Mouse (Mus musculus): ENCODE results near the gene Galm.

Gene Galm

DNA sequence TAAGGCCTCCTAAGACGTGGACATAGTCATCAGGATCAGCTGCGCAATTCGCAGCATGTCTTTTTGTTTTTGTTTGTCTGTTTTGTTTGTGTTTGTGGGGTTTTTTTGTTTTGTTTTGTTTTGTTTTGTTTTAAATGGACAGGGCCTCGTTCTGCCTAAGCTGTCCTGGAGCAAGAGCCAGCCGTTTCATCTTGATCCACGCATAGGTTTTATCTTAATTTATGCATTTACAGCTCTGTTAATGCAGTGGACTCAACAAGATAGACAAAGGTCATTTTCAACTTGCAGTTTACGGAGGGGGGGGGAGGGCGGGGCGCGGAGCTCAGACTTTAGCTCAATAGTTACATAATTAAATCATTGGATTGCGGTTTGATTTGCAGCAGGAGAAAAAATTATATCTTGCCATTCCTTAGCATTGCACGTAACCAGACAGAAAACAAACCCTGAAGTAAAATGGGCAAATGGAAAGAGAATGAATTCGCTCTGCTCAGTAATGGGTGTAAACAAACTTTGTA, 1.3 kb downstream of the Galm start:
- DNase-seq (ENCODE audit: low read depth, low spot score), result no peak

DNA sequence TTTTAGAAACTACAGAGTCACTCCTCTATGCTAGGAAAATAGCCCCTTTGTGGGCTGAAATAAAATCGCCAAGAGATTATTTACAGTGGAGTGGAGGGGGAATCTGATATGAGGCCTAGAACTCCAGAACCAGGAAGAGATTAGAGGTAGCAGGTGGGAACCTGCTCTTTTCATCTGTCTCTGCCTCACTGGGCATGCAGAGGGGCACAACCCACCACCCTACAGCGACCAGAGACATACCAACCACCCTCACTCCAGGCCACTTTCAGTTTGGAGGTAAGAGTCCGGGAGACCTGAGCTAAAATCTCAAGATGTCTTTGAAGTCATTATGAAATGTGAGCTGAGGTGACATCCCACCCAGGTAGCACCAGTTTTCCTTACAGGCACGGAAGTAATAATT, 2.1 kb downstream of the Galm start:
- DNase-seq (ENCODE audit: low read depth, low spot score), result no peak

DNA sequence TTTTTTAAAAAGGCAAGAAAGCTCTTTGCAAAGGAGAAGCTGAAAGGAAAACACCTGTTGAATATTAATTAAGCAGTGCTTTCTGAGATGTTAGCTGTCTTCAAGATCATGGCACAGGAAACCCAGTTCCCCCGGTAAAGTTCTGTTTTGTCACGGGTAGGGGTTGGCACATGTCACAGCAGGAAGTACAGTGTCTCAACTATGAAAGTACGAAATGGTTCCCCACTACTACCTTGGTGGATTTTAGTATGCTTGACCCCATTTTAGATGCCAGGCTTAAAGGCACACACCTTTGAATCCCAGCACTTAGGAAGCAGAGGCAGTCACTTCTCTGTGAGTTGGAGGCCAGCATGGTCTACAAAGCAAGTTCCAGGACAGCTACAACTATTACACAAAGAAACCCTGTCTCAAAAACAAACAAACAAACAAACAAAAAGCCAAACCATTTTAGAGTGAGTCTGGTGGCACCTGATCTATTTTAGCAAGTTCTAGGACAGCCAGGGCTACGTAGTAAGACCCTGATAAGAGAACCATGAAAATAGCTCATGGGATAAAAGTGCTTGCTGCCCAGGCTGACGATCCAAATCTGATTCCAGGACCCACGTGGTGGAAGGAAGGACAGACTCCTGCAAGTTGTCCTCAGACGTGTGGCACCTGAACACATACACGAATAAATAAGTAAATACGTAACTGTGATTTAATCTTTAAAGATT, 3.6 kb downstream of the Galm start:
- peak; percentile 85 for DNase-seq (ENCODE audit: low read depth, low spot score)

DNA sequence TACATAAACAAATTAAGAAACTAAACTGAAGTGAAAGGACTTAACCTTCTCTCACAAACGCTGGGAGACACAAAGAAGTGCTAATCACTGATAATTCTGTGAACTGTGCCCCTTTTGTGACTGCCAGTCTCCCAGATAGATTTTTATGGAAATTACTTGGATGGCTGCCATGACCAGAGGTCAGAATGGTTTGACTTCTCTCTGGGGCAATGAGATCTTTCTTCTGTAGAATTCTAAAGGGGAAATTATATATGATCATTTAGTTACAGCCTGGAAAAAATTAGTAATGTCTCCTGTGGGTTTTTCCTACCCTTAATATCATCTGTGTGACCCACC, 4.1 kb downstream of the Galm start:
- DNase-seq (ENCODE audit: low read depth, low spot score), result peak; percentile 40

DNA sequence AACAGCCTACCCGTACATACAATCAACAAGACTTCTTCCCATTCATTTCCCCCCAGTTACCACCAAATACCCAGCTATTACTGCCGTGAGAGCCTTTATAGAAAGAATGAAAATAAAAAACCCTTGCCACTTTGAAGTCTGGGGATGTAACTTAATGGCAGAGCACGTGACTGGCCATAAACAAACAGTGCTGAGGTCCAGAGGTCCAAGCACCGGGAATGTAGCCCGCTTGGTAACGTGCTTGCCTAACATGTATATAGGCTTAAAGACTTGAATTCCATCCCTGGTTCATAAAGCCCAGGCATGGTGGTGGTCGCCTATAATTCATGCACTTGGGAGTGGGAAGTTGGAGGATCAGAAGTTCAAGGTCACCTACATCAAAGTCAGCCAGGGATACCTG, 4.6 kb downstream of the Galm start:
- DNase-seq (ENCODE audit: low read depth, low spot score), result no peak

DNA sequence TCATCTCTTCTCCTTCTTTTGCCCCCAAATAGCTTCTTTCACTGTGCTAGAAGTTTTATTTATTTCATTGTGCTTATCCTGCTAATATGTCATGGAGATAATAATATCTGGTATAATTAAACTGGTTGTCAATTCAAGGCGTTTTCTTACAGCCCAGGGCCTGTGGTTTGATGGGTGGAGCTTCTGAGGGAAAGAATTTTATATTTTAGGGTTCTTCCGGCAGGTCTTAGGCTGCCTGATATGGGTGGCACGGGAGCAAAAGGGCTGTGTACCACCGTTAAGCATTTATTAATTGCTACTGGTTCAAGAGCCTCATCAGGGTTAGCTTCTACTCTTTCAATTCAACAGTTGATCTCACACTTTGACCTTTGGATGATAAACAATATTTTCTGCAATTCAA, 5.2 kb downstream of the Galm start:
- DNase-seq (ENCODE audit: low read depth, low spot score), result peak; percentile 60

DNA sequence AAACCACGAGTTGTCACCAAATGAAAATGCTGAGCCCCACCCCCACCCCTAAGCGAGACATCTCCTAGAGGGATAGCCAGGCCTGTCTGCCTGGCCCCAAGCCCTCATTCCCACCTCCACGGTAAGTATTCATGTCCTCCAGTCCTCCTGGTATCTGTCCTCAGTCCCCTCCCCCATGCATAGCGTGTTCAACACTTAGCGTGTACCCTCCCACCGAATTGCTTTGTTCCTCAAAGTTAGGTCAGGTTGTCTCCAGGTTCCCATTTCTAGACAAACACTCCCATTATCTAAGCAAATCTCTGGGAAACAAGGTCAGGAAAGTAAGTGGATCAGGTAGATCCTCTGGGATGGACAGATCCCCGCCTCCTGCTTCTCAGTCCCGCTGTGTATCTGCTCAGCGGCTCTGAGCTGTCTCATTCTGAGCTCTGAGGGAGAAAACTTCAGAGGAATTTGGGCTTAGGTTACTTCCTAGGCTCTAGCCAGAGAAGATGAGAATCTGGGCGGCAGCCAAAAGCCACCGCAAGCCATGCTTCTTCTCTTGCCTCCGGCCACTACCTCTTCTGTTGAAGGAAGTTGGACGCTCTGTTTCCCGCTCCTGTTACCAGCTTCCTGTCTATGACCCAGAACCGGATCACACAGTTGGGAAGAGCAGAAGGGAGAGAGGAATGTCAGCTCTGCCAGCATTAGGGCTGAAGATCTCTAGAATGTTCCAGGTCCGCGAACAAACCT, 11.3 kb downstream of the Galm start:
- no peak for DNase-seq (ENCODE audit: low read depth, low spot score)

DNA sequence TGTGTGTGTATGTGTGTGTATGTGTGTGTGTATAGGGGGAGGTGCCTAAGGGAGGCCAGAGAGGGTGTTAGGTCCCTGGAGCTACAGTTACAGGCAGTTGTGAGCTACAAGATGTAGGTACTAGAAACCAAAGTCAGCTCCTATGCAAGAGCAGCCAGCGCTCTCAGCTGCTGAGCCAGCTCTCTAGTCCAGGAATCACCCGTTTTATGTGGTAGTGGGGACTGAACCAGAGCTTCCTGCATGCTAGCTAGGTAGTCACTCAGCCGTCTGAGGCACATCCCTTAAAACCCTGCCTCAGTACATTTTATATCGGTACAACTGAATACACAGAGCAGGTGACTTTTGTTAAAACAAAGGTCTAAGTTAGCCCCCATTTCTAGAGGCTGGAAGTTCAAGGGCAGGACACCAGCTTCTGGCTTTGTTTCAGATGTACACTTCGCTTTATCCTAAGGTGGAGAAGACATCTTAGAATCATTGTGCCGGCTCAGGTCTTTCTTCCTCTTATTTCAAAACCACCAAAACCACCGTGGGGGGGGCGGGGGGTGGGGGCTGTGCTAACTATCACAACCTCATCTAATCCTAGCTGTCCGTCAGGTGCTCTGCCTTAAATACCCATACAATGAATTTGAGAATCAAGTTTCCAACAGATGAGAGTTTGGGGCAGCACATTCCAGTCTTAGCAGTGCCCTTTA, 12.6 kb downstream of the Galm start:
- peak; percentile 79 for DNase-seq (ENCODE audit: low read depth, low spot score)

DNA sequence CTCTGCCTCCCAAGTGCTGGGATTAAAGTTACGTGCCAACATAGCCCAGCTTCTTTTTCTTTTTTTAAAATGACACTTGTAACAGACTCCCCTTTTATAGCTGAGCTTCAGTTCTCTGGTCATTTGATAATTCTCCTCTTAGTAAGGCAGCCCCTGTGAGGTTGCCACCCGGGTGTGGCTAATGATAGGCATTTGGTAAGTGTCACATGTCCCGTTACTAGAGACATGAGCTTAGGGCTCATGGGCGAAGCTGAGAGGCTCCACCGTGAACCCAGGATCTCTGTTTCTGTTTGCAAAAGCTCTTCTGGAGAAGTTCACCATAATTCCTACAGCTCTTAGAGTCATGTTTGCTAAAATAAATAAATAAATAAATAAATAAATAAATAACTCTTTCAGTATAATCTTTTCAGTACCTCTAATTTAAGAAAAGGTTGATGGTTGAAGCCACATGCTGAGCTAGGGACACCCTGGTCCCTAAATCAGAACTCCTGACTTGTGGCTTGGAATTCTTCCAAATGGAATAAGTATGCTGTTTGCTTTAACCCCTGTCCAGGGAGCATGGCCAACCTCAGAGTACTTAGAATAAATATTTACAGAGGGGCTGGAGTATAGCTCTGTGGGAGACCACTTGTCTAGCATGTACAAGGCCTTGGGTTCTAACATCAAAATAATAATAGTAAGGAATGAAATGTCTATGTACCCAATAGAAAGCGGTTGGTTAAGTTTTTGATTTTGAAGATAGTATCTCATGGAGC, 16.4 kb downstream of the Galm start:
- no peak for DNase-seq (ENCODE audit: low read depth, low spot score)

DNA sequence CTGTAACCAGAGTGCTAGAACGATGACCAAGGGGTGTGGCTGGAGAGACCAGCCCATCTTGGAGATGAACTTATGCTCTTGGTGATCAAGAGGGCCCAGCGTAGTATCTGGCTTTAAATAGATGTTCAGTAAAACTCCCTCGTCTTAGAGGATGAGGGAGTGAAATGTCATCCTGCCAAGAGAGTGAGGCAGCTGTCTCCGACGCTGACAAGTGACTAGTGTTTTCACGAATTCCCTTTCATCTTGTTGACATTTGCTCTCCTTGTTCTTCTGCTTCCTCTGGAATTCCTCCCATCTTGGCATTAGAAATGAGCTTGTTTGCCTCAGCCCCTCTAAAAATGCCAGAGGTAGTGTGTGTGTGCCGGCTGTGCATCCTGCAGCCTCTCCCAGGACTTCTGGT, 17.9 kb downstream of the Galm start:
- peak; percentile 35 for DNase-seq (ENCODE audit: low read depth, low spot score)

DNA sequence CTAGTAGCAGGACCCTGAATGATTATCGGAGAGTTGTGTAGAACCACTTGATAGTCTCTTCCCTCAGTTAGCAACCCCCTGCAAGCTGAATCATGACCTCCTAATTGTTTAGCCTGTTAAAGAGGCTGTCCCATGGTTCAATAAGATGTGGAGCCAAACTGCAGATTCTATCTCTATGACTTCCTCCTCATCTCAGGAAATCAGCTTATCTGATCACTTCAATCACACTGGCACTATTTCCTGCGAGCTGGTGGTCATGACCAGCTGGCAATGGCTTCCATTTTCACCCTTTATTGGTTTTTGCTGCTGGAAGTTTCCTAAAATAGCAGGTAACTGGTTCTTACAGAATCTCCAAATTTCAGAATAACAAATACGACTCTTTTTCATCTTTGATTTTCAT, 18.5 kb downstream of the Galm start:
- peak; percentile 52 for DNase-seq (ENCODE audit: low read depth, low spot score)

DNA sequence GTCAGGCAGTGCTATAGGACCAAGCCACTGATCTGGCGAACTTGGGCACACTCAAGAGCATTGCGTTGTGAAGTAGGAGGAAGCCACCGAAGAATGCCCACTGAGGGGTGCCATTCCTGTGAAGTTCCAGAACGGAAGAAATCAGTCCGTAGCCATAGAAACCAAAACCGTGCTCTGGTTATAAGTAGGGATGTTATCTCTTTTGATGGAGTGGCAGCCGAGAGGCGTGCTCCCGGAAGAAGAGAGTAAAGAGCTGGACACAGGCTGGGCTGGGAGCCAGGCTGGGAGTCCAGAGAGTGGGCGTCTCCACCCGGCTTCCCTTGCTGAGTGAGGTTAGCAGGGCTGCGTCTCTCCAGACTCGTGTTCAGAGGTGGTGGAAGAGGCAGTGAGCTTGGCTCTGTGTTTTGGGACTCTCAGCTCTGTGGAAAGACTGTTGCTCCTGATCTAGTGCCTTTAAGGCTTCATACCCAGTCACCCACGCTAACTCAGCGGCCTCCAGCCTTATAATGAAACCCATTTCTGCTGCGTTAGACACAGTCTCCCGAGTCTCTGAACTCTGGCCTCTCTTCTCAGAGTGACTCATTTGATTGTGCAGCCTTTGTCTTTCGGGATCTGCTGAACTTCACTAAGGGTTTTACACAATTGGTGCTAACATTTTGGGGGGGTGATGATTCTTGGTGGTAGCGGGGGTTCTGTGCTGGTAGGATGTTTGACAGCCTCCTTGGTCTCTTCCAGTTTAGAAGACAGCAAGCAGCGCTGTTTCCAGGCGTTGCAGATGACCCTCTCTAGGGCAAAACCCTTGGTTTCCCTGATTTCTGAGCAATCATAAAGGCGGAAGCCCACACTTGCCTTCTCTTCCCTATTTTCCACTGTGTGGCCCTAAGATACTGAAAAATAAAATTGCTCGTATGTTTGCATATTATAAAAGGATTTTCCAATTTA, 21.1 kb downstream of the Galm start:
- no peak for DNase-seq (ENCODE audit: low read depth, low spot score)

DNA sequence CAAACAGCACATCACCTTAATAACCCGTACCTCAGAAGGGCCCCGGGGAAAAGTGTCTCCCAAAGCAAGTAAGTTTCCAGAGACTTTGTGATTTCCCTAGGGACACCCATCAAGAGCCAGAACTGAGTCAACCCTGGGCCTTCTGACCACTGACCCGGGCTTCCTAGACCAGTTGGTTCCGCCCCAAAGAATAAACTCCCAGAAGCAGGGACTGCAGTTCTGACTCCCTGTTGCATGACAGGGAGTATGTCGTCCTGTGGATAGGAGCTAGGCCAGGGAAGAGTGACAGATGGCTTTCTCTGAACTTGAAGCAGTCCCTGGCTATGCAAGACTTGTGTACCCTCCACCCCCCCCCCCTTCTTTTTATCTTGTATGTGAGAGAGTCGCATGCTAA, 21.7 kb downstream of the Galm start:
- DNase-seq (ENCODE audit: low read depth, low spot score), result no peak

DNA sequence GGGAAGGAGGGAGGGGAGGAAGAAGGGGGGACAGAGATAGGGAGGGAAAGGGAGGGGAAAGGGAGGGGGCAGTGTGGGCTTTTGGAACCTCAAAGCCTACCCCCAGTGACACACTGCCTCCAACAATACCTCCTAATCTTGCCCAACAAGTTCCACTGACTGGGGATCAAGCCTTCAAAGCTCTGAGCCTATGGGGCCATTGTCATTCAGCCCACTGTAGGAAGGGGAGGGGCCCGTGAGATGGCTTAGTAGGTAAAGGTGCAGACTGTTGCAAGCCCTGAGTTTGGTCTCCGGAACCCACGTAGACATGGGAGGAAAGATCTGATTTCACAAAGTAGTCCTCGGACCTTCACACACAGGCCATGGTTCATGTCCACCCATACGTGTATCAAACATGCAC, 24.1 kb downstream of the Galm start:
- DNase-seq (ENCODE audit: low read depth, low spot score), result no peak

DNA sequence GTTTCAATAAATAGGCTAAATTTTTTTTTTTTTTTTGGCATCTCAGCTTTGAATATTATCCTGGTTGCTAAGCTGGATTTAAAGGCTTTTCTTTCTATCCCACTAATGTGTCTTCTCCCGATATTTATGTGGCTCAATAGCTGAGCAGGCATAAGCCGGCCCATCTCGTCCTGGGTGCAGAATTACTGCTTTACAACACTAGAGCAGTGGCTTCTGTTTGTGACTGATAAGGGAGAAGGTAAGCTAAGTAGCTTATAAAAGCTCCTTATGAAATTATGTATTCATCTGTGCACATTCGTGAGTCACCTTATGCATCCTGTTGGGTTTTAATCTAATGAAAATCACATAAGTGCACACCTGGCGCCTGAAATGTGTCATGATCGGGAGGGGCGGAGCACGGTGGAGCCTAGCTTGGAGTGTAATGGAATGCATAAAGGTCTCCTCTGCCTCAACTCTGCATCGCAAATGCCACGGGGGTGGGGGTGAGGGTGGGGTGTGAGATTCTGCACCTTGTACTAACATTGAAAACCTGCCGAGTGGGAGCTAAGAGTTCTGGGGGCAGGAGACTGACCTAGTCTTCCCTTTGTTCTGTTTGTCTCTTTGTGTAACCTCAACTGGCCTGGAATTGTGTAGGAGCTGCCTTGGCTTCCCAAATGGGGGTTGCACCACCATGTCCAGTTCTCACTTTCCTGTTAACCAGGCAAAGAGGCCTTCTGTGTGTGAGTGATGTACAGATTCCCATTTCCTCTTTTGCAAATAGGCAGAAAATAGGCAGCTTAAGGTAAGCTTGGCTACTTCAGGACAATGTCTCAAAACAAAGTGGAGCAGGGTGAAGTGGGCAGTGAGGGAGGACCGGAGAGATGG, 25.7 kb downstream of the Galm start:
- DNase-seq (ENCODE audit: low read depth, low spot score), result peak; percentile 44

DNA sequence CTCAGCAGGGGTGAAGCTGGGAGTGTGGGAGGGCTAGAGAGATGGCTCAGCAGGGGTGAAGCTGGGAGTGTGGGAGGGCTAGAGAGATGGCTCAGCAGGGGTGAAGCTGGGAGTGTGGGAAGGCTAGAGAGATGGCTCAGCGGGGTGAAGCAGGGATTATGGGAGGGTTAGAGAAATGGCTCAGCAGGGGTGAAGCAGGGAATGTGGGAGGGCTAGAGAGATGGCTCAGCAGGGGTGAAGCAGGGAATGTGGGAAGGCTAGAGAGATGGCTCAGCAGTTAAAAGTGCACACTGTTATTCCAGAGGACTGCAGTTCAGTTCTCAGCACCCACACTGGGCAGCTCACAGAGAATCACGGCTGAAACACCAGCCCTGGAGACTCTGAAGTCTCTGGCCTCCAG, 26.4 kb downstream of the Galm start:
- DNase-seq (ENCODE audit: low read depth, low spot score), result no peak

DNA sequence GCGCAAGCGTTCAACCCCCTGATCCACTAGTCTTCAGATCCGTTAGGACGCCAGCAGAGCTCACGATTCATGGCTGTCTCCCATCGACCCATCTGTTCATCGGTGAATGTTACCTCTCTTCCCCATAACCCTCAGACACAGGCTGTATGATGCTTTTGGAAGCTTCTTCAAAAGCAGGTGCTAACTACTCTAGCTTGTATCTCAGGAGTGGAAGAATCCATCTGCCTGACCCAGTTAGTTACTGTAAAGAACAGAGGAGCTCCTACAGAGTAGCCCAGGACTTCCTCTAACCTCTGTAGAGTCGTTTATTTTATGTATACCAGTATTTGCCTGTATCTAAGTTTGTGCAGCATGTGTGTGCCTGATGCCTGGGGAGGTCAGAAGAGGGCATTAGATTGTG, 29.6 kb downstream of the Galm start:
- no peak for DNase-seq (ENCODE audit: low read depth, low spot score)

DNA sequence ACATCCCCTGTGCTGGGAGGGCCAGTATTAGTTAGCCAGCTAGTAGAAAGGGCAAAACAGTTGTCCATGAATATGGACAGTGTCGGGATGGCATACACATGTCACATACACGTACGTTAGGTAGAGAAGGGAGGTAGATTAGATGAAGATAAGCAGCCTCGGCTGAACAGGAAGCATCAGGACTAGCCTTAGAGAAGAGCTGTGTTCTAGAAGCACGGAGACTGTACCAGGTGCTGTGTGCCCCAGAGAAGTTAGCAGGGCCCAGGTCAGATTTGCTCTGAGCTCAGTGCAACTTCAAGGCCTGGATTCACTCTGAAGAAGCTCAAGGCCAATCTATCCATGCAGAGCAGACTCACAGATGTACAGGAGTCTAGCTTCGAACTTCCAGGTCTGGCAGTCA, 30.2 kb downstream of the Galm start:
- DNase-seq (ENCODE audit: low read depth, low spot score), result peak; percentile 41

DNA sequence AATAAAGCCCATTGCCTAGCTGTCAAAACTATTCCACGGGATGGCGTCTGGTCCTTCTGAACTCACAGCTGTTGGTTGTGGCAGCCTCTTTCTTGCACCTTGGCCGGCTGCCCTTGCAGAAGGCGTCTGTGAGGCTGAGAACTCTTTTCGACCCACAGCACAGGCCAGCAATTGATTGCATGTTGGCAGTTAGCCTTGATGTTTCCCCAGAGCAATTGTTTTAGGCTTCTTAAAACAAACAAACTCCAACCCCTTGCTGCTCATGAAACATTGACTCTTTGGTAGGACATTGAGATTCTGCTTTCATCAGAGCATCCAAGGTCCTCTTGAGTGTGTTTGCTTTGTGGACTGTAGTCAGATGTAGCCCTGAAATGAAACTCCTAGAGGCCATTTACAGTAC, 33.2 kb downstream of the Galm start:
- DNase-seq (ENCODE audit: low read depth, low spot score), result no peak

DNA sequence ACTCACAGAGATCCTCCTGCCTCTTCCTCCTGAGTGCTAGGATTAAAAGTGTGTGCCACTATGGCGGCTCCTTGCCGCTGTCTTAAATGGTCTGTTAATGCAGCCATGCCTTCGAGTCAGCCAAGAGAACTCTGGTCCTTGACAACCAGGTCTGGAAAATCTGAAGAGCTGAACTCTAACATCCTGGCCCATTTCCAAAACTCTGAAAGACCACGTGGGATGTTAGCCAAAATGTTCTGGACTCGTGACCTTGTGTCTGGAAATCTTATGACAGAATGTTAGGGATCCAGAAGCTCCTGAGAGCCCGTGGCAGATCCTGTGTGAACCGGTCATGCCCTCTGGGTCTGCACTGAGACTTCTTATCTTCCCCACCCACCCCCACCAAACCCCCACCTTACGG, 36.7 kb downstream of the Galm start:
- no peak for DNase-seq (ENCODE audit: low read depth, low spot score)
